8 mouse cellular contexts compared by ENCODE assay signal in genomic region chr1:132157016-132157781, GRCm38 (mm10). TPM values are rescaled to one million over a fixed set of nuclear protein-coding genes. Genes with fewer than 3 reads are reported as not detected.
DNase-seq lines count a peak whose midpoint lies in the region; ATAC-seq lines count a peak whose summit lies in the region.

No protein-coding gene starts in this region.

- no peak overlapping the region for H3K27ac ChIP-seq in hindbrain, embryonic 14.5 days

- H3K9me3 ChIP-seq in hindbrain, embryonic 14.5 days (ENCODE audit: control insufficient read depth, low read length), result no peaks in the 10 kb centered on the region

- peak overlapping the region; percentile 17 for H3K9ac ChIP-seq in hindbrain, embryonic 14.5 days

- peak; percentile 69 for DNase-seq in Muller cell, postnatal 12 days (ENCODE audit: inconsistent ontology term)
- DNase-seq in cerebellum, adult 8-10 months, result peak; percentile 96
- peak; percentile 96 for DNase-seq in hindbrain, embryonic 14.5 days (ENCODE audit: low spot score)
- DNase-seq in layer of hippocampus, postnatal 25 days (ENCODE audit: extremely low spot score in 1 of 2, low spot score in 1 of 2), result peak; percentile 85 to 99
- DNase-seq in right cerebral cortex, adult 2 months (ENCODE audit: low spot score in 2 of 2), result peak; percentile 91 to 95
- DNase-seq in urinary bladder, postnatal 10 days (ENCODE audit: low spot score), result peak; percentile 59

- peak; percentile 66 for ATAC-seq in frontal cortex, adult (ENCODE audit: low TSS enrichment)
- peak; percentile 80; the same call in 1 of the 2 replicates for ATAC-seq in hindbrain, embryonic 14.5 days (ENCODE audit: low FRiP score)
- peak; percentile 75 for ATAC-seq in megakaryocyte, adult 5-6 weeks (ENCODE audit: poor library complexity, severe bottlenecking)

- H3K36me3 ChIP-seq in hindbrain, embryonic 14.5 days (replicated peaks; ENCODE audit: control insufficient read depth, insufficient read depth), result no peaks in the 10 kb centered on the region

- H3K27me3 ChIP-seq in hindbrain, embryonic 14.5 days (ENCODE audit: control insufficient read depth, insufficient read depth, low read length), result peaks cover 16% of the 10 kb centered on the region; the same call in 1 of the 2 replicates

- peaks cover 27% of the 10 kb centered on the region for H3K4me1 ChIP-seq in hindbrain, embryonic 14.5 days (replicated peaks; ENCODE audit: control insufficient read depth, insufficient read depth, low read length)

- peak overlapping the region; percentile 29 for H3K4me2 ChIP-seq in hindbrain, embryonic 14.5 days (replicated peaks)

- H3K4me3 ChIP-seq in hindbrain, embryonic 14.5 days (replicated peaks; ENCODE audit: low read length), result no peak overlapping the region

- 23% methylated on average over 14 of the region's 14 CpGs for WGBS in hindbrain, embryonic 14.5 days

RNA-seq across cellular contexts. Expression of gene Cdk18, which starts 17.7 kb away (rescaled TPM):
- polyA plus RNA-seq in hindbrain, embryonic 14.5 days (2014; fragmentation: Nextera tagmentation; extraction: Ambion mirVana), result 0.37 and 0.63 TPM in 2 replicates
- total RNA-seq in layer of hippocampus, postnatal 25 days (2021), result 10 to 100 TPM; 24.4 to 25.7 TPM
- 0.14 TPM in 1 of 2 replicates, not detected in the other for total RNA-seq in megakaryocyte, adult 5-6 weeks (2015)
- 0.04 TPM in 1 of 2 replicates, not detected in the other for total RNA-seq in megakaryocyte, adult 5-6 weeks (2017)

RNA-seq across cellular contexts. Expression of gene Lemd1, which starts 34.0 kb away (rescaled TPM):
- 15.9 and 22.1 TPM in 2 replicates for polyA plus RNA-seq in hindbrain, embryonic 14.5 days (2014; fragmentation: Nextera tagmentation; extraction: Ambion mirVana)
- 1 to 10 TPM; 1.1 to 1.7 TPM for total RNA-seq in layer of hippocampus, postnatal 25 days (2021)
- total RNA-seq in megakaryocyte, adult 5-6 weeks (2015), result not detected in 2 replicates
- total RNA-seq in megakaryocyte, adult 5-6 weeks (2017), result not detected in 2 replicates

RNA-seq across cellular contexts. Expression of gene AC124108.1, which starts 34.1 kb away (rescaled TPM):
- 3.6 and 3.8 TPM in 2 replicates for polyA plus RNA-seq in hindbrain, embryonic 14.5 days (2014; fragmentation: Nextera tagmentation; extraction: Ambion mirVana)
- under 1 TPM; 0.25 to 0.92 TPM for total RNA-seq in layer of hippocampus, postnatal 25 days (2021)
- not detected in 2 replicates for total RNA-seq in megakaryocyte, adult 5-6 weeks (2015)
- total RNA-seq in megakaryocyte, adult 5-6 weeks (2017), result not detected in 2 replicates

Comparison
In these comparisons a context has a peak if more than half of its experiments do, and no peak if none do; other contexts are left out.
1. RNA of gene Cdk18, which starts 17.7 kb away (total RNA-seq): 24.4 to 25.7 TPM in layer of hippocampus, postnatal 25 days; 0.04 to 0.14 TPM in megakaryocyte, adult 5-6 weeks; every median in the first group is over 10 times any median in the second.
2. Peak in every context shown above with its lines, with median percentiles within 50 percentile points of each other: DNase-seq and ATAC-seq.